Mouse (Mus musculus) Patski (cell line): Measurements from ENCODE around the gene Gsk3b. TPM values are rescaled to one million over a fixed set of nuclear protein-coding genes. Genes with fewer than 3 reads are reported as not detected.

Source experiments
- ATAC-seq: fragments of 100-300 bp; one replicate; pipeline ENCODE4 v1.8.0; 2021
- CTCF ChIA-PET: fragments of 350-600 bp; sonication (Branson Sonifier 250); formaldehyde crosslinking; loops from one replicate; lab custom pipeline; 2022; ENCODE audit warnings: inconsistent platforms; lab: Charles Lee
- POLR2A ChIA-PET: fragments of 350-600 bp; sonication (Branson Sonifier 250); formaldehyde crosslinking; loops from one replicate; lab custom pipeline; 2022; ENCODE audit warnings: antibody characterized with exemption, inconsistent platforms; lab: Charles Lee
- DNase-seq: peaks from one replicate; pipeline ENCODE4 v3.0.0-alpha.2; 2011; ENCODE audit warnings: low read depth, low spot score
- H3K27me3 ChIP-seq: fragments of 371-371 bp; one replicate; pipeline ENCODE4 v1.5.1; 2021
- CTCF ChIP-seq: fragments of 100-300 bp; IDR thresholded peaks from one replicate; pipeline ENCODE4 v1.5.1; 2021
- in situ Hi-C: fragments of 300-500 bp; cut with MboI; formaldehyde crosslinking; loops from 3 replicates; pipeline ENCODE4 v1.11.1; 2018; ENCODE audit warnings: low pct_unique_long_range_greater_than_20kb, mixed read lengths
- polyA plus RNA-seq: library from polyadenylated mRNA; unstranded; gene quantifications from one replicate; pipeline ENCODE4 v1.2.3, GENCODE M21; 2021

Gsk3b gene
- polyA plus RNA-seq, 1 experiment from 2014 or later, result 43.9 TPM

DNA sequence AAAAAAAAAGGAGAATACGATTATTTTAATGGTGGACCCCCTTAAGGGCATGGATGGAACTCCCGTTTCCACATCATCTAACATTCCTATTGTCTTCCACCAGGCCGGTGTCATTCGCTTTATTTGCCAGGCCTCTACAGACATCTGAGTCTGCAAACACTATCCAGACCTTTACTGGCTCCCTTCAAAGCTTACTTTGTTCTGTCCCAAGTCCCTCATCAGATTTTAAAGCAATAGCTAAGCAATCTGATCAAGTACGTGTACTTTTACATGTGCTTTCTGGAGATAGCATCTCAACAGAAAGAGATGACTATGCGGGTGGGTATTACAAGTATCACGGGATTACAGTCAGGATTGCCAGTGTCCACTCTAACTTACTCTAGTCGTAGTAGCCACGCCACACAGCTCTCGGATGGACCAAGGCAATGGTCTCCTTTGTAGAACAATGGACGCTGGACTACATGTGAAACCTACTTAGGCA, 1.1 kb upstream of the Gsk3b start:
- in situ Hi-C loops, result loop anchor here (25.0 kb wide), 1 partner anchor 425 kb away; the partner anchor contains the start of gene Timmdc1
- ChIA-PET POLR2A (interaction anchor here (0.7 to 1.1 kb wide), 4 partner anchors 11 to 118 kb away, joined by 3 to 4 read pairs (median 4); no protein-coding TSS in a partner anchor), CTCF (interaction anchor here (0.9 to 6.4 kb wide), 5 partner anchors 11 to 110 kb away, joined by 3 to 35 read pairs (median 3); no protein-coding TSS in a partner anchor)
- DNase-seq, result no peak
- ATAC-seq, result no peak
- no peak for TF ChIP-seq CTCF
- H3K27me3 ChIP-seq, result no peaks in the 10 kb centered on the region

DNA sequence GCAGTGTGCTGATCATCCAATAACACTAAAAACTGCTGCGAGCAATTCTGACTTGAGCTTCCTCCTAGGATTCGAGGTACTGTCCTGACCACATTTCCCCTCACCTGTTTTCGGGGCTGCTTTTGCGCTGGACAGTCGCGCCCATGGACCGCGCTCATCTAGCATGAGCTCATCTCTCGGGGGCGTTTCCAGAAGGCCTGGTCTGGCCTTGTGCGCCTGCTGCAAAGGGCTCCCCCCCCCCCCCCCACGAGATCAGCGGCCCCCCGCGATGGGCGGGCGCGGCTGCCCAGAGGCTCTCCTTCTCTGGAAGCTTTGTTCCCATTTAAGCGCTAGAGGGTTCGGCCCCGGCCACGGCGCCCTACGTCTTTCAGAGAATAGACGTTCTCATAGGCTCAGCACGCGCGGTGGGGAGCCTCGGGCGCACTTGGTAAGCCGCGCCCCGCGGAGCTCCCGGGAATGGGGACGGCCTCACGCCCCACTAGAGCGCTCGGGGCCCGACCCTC, 624 bp upstream of the Gsk3b start:
- POLR2A ChIA-PET, result interaction anchor here (0.7 to 1.1 kb wide), 5 partner anchors 11 to 118 kb away, joined by 3 to 4 read pairs (median 3); no protein-coding TSS in a partner anchor
- no peak for TF ChIP-seq CTCF
- CTCF ChIA-PET, result interaction anchor here (0.9 to 6.4 kb wide), 6 partner anchors 12 to 110 kb away, joined by 3 to 35 read pairs (median 3); no protein-coding TSS in a partner anchor
- ATAC-seq (peak; percentile 38), DNase-seq (no peak)
- in situ Hi-C loops, result loop anchor here (25.0 kb wide), 1 partner anchor 424 kb away; the partner anchor contains the start of gene Timmdc1
- H3K27me3 ChIP-seq, result no peaks in the 10 kb centered on the region

DNA sequence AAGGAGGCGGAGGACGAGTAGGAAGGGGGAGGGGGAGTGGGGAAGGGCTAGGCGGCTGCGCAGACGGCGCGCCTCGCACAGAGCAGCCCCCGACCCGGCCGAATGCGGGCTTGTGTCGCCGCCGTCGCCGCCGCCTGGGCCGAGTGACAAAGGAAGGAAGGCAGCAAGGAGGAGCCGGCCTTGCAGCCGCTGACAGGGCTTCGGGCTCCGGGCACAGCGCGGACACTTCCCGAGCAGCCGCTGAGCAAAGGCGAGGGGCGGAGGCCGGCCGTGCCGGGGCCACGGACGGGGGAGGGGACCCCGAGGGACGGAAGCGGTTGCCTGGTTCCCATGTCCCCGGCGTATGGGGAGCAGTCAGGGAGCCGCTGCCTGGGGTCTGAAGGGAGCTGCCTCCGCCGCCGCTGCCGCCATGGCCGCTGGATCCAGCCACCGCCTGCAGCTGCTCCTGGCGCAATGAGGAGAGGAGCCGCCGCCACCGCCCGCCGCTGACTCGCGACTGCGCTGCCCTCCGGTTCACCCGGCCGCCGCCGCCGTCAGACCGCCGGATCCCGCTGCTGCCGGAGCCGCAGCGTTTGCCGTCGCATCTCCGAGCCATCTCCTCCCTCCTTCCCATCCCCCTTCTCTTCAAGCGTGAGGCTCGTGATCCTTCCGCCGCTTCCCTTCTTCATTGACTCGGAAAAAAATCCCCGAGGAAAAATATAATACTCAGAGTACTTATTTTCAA, 808 bp downstream of the Gsk3b start:
- no peak for TF ChIP-seq CTCF
- in situ Hi-C loops, result loop anchor here (10.0 to 25.0 kb wide), 2 partner anchors 275 to 423 kb away; partner anchors contain the start of gene Timmdc1
- DNase-seq, result no peak
- CTCF ChIA-PET, result interaction anchor here (0.6 to 6.4 kb wide), 5 partner anchors 30 to 115 kb away, joined by 3 to 35 read pairs (median 3); no protein-coding TSS in a partner anchor
- peak; percentile 5 for ATAC-seq
- H3K27me3 ChIP-seq, result no peaks in the 10 kb centered on the region
- POLR2A ChIA-PET, result interaction anchor here (1.0 to 1.3 kb wide), 2 partner anchors 43 to 77 kb away, joined by 3 read pairs; no protein-coding TSS in a partner anchor

DNA sequence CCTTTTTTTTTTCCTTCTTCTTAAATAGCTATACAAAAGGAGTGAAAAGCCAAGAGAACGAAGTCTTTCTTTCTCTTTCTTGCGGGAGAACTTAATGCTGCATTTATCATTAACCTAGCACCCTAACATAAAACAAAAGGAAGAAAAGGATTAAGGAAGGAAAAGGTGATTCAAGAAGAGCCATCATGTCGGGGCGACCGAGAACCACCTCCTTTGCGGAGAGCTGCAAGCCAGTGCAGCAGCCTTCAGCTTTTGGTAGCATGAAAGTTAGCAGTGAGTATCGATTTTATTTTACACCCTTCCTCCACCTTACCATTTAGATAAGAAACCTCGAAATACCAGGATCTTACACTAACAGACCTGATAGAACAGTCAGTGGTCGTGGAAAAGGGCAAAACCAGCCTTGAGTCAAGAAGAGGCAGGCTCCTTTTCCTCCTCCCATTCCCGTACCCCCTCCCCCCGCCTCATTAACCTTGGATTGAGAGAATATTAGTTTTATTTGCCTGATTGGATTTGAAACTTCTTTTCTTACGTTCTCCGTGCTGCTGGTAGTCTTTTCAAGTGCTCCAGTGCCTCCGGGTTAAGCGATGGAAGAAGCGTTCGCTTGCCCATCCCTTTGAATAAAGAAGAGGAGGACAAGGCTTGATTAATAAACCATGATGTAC, 1.7 kb downstream of the Gsk3b start:
- no peak for TF ChIP-seq CTCF
- H3K27me3 ChIP-seq, result no peaks in the 10 kb centered on the region
- no peak for DNase-seq
- CTCF ChIA-PET, result interaction anchor here (0.9 to 6.4 kb wide), 5 partner anchors 10 to 116 kb away, joined by 3 to 35 read pairs (median 4); no protein-coding TSS in a partner anchor
- POLR2A ChIA-PET, result interaction anchor here (0.6 to 1.3 kb wide), 2 partner anchors 42 to 276 kb away, joined by 3 read pairs; no protein-coding TSS in a partner anchor
- ATAC-seq, result no peak
- in situ Hi-C loops, result loop anchor here (10.0 to 25.0 kb wide), 2 partner anchors 276 to 422 kb away; partner anchors contain the start of gene Timmdc1

DNA sequence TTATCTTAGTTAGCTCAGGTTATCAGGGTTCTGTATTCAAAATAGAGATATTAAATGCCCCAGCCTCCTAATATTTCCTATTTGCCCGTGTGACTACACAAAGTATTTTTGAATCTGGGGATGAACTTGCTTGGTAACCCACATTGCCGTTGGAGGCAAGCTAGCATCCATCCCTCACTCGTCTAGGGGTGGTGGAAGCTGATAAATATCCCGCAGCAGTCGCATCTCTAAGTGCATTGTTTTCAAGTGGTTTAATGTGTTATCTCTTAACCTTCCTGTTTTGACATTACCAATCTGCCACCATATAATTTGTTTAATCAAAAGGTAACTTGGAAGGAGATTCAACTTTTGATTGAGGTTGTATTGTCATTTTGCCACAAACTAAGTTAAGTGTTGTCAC, 2.2 kb downstream of the Gsk3b start:
- in situ Hi-C loops, result loop anchor here (10.0 to 25.0 kb wide), 2 partner anchors 276 to 421 kb away; partner anchors contain the start of gene Timmdc1
- no peak for DNase-seq
- TF ChIP-seq CTCF, result no peak
- ChIA-PET CTCF (interaction anchor here (0.9 to 6.4 kb wide), 6 partner anchors 11 to 116 kb away, joined by 3 to 35 read pairs (median 4); no protein-coding TSS in a partner anchor), POLR2A (interaction anchor here (0.6 to 1.3 kb wide), 3 partner anchors 41 to 707 kb away, joined by 3 read pairs; no protein-coding TSS in a partner anchor)
- ATAC-seq, result no peak
- H3K27me3 ChIP-seq, result no peaks in the 10 kb centered on the region

DNA sequence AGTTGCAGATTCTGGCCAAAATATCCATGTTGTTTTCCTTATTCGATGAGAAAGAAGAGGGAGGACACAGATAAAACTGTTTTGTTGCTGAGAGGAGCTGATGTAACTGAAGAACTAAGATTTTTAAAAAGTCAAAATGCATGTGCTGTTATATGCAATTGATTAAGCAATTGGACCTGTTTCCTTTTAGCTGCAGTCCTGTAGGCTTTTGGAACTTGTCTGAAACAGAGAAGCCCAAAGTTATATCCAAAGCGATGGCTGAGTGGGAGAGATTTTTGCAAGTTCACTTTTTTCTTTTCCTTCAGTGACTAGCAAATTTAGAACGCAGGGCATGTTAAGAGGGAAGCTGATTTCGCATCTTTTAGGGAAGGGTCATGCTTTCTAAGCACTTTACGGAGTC, 2.9 kb downstream of the Gsk3b start:
- ATAC-seq, result no peak
- TF ChIP-seq CTCF, result no peak
- in situ Hi-C loops, result loop anchor here (10.0 to 25.0 kb wide), 2 partner anchors 277 to 421 kb away; partner anchors contain the start of gene Timmdc1
- no peaks in the 10 kb centered on the region for H3K27me3 ChIP-seq
- ChIA-PET POLR2A (interaction anchor here (0.6 kb wide), 1 partner anchor 706 kb away, joined by 3 read pairs; no protein-coding TSS in a partner anchor), CTCF (interaction anchor here (1.0 to 6.4 kb wide), 5 partner anchors 12 to 117 kb away, joined by 3 to 35 read pairs (median 4); no protein-coding TSS in a partner anchor)
- DNase-seq, result no peak

DNA sequence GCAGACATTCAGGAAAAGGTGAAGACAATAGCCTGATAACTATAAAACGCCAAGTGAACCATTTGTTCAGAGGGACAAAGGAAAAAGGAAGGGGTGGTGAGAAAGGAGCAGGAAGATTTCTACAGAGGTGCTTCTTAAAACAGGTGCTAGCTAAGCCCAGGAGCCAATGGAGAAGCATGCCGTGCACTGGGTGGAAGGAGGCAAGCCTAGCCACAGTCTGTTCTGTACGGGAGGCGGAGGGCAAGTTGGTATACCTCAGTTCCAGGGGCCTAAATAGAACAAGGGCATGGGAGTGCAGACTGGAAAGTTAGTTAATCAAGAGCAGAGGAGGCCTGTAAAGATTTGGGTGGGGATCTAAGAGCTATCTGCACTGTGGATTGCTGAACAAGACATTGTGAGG, 3.8 kb downstream of the Gsk3b start:
- no peaks in the 10 kb centered on the region for H3K27me3 ChIP-seq
- CTCF ChIA-PET, result interaction anchor here (1.1 to 6.4 kb wide), 3 partner anchors 39 to 105 kb away, joined by 3 to 35 read pairs (median 3); no protein-coding TSS in a partner anchor
- in situ Hi-C loops, result loop anchor here (10.0 to 25.0 kb wide), 2 partner anchors 278 to 420 kb away; partner anchors contain the start of gene Timmdc1
- no peak for TF ChIP-seq CTCF
- POLR2A ChIA-PET, result no interaction called here
- ATAC-seq, result no peak
- no peak for DNase-seq

DNA sequence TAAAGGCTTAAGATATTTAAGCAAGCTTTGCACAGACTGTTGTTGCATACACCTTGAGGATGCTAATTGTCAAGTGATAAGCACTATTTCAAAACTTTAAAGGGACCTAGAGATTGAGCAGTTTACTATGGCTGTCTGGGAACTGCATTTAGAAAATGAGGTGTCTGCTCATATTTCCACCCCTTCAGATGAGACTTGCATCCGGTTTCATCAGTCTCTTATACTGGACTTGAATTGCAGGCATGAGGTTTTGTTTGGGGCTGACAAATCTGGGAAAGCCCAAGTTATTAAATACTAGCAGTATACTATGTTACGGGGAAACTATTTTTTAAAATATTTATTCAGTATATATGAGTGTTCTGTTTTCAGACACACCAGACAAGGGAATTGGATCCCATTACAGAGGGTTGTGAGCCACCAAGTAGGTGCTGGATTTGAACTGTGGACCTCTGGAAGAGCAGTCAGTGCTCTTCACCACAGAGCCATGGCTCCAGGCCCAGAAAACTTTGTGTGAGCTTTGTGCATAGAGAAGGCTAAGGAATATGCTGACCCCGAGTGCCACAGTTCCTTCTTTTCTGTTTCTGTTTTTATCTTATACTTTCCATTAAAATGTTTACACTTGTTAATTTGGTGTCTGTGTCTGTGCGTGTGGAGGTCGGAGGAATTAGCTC, 6.5 kb downstream of the Gsk3b start:
- POLR2A ChIA-PET, result interaction anchor here (0.8 kb wide), 1 partner anchor 97 kb away, joined by 3 read pairs; no protein-coding TSS in a partner anchor
- in situ Hi-C loops, result loop anchor here (5.0 to 25.0 kb wide), 4 partner anchors 47 to 417 kb away; partner anchors contain the start of gene Timmdc1

DNA sequence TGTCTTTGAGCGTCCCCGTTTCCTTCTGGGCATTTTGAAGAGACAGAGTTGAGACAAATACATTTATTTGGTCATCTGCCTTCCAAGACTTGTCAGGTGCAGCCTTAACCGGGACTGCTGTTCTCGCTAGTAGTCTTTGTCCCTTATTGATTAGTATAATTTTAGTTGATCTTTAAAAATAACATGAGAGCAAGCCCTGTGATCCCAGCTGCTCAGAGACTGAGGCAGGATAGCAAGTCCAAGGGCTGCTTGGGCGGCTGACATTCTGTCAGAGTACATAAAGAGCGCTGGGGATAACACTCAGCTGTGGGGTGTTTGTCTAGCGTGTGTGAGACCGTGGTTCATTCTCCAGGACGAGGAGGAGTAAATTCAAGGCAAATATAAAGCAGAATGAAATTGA, 8.7 kb downstream of the Gsk3b start:
- TF ChIP-seq CTCF, result no peak
- no peak for ATAC-seq
- H3K27me3 ChIP-seq, result no peaks in the 10 kb centered on the region
- CTCF ChIA-PET, result no interaction called here
- POLR2A ChIA-PET, result no interaction called here
- DNase-seq, result no peak
- in situ Hi-C loops, result loop anchor here (5.0 to 25.0 kb wide), 4 partner anchors 45 to 415 kb away; partner anchors contain the start of gene Timmdc1

More for the DNA sequence above, 6.5 kb downstream of the Gsk3b start:
- CTCF ChIA-PET, result interaction anchor here (1.0 to 1.6 kb wide), 2 partner anchors 9 to 102 kb away, joined by 3 read pairs; no protein-coding TSS in a partner anchor
- no peak for ATAC-seq
- no peak for DNase-seq
- no peak for TF ChIP-seq CTCF
- no peaks in the 10 kb centered on the region for H3K27me3 ChIP-seq
